ENCODE assay signal across 15 mouse cellular contexts in genomic region chr16:42574978-42575377, GRCm38 (mm10).
DNase-seq lines count a peak whose midpoint lies in the region; ATAC-seq and TF ChIP-seq lines count a peak whose summit lies in the region.
"Had no signal": no experiment of that assay in that cellular context is flagged by ENCODE, and none has a peak within 500 bp of the region (broad histone marks: within the 10 kb centered on the region; RNA-seq: fewer than 3 reads in every experiment).

No protein-coding gene starts in this region.

- 4% methylated on average over 1 of the region's 1 CpGs for WGBS in hindbrain, embryonic 11.5 days
- 2% methylated on average over 1 of the region's 1 CpGs for WGBS in midbrain, embryonic 12.5 days

- H3K4me3 ChIP-seq in E14TG2a.4 (replicated peaks; ENCODE audit: low read length) (peak overlapping the region; percentile 37; the same call in 1 of the 2 replicates), ES-Bruce4 (ENCODE audit: low read depth, low read length) (no peak overlapping the region)
- no peak overlapping the region for H3K4me3 ChIP-seq in hindbrain, embryonic 11.5 days (ENCODE audit: low read depth, low read length)
- H3K4me3 ChIP-seq in midbrain, embryonic 12.5 days, result no peak overlapping the region
- H3K4me3 ChIP-seq: limb, embryonic 12.5 days; liver, embryonic 13.5 days; lung, embryonic 15.5 days; myocyte had no signal

- H3K36me3 ChIP-seq in E14TG2a.4 (ENCODE audit: insufficient read depth, low read length) (no peaks in the 10 kb centered on the region; the same call in 1 of the 2 replicates), ES-Bruce4 (ENCODE audit: control insufficient read depth, insufficient read depth, low read length, poor library complexity, severe bottlenecking) (no peaks in the 10 kb centered on the region; the same call in 1 of the 2 replicates)
- no peaks in the 10 kb centered on the region for H3K36me3 ChIP-seq in hindbrain, embryonic 11.5 days (ENCODE audit: control insufficient read depth, insufficient read depth, low read length)
- no peaks in the 10 kb centered on the region for H3K36me3 ChIP-seq in midbrain, embryonic 12.5 days
- H3K36me3 ChIP-seq: limb, embryonic 12.5 days; liver, embryonic 13.5 days; lung, embryonic 15.5 days had no signal

- H3K4me1 ChIP-seq in E14TG2a.4 (replicated peaks; ENCODE audit: low read depth, low read length) (peaks cover 37% of the 10 kb centered on the region), ES-Bruce4 (ENCODE audit: control insufficient read depth, insufficient read depth, low read length) (no peaks in the 10 kb centered on the region)
- no peaks in the 10 kb centered on the region for H3K4me1 ChIP-seq in hindbrain, embryonic 11.5 days (replicated peaks; ENCODE audit: control insufficient read depth, insufficient read depth, low read length)
- peaks cover 20% of the 10 kb centered on the region for H3K4me1 ChIP-seq in midbrain, embryonic 12.5 days
- H3K4me1 ChIP-seq: limb, embryonic 12.5 days; liver, embryonic 13.5 days; lung, embryonic 15.5 days had no signal

- H3K9me3 ChIP-seq in E14TG2a.4 (ENCODE audit: low read length) (peaks cover 31% of the 10 kb centered on the region), ES-Bruce4 (replicated peaks; ENCODE audit: control insufficient read depth, insufficient read depth, low read length, poor library complexity, severe bottlenecking) (peaks cover 10% of the 10 kb centered on the region)
- H3K9me3 ChIP-seq in hindbrain, embryonic 11.5 days (ENCODE audit: control insufficient read depth, low read length), result no peaks in the 10 kb centered on the region
- no peaks in the 10 kb centered on the region for H3K9me3 ChIP-seq in midbrain, embryonic 12.5 days
- H3K9me3 ChIP-seq: limb, embryonic 12.5 days; liver, embryonic 13.5 days; lung, embryonic 15.5 days had no signal

- TF ChIP-seq CTCF in E14TG2a.4 (conservative IDR thresholded peaks at IDR 0.05; ENCODE audit: low read length) (no peak), ES-Bruce4 (IDR thresholded peaks at IDR 0.05; ENCODE audit: low read depth, low read length) (no peak)

- peak overlapping the region; percentile 90 for H3K27ac ChIP-seq in ES-Bruce4 (ENCODE audit: insufficient read depth, low read length)
- H3K27ac ChIP-seq in hindbrain, embryonic 11.5 days (ENCODE audit: low read depth, low read length), result peak overlapping the region; percentile 56
- peak overlapping the region; percentile 75 for H3K27ac ChIP-seq in midbrain, embryonic 12.5 days (replicated peaks)
- H3K27ac ChIP-seq: limb, embryonic 12.5 days; liver, embryonic 13.5 days; lung, embryonic 15.5 days had no signal

- no peak overlapping the region for H3K9ac ChIP-seq in ES-Bruce4 (ENCODE audit: low read depth, poor library complexity, severe bottlenecking)
- H3K9ac ChIP-seq in hindbrain, embryonic 11.5 days (ENCODE audit: low read depth, low read length), result no peak overlapping the region
- H3K9ac ChIP-seq in midbrain, embryonic 12.5 days (replicated peaks), result no peak overlapping the region
- H3K9ac ChIP-seq: limb, embryonic 12.5 days; liver, embryonic 13.5 days; lung, embryonic 15.5 days had no signal

- no peak for DNase-seq in hindbrain, embryonic 11.5 days (ENCODE audit: low spot score)
- no peak for DNase-seq in left cerebral cortex, postnatal 14 days (ENCODE audit: low spot score in 2 of 2)
- no peak for DNase-seq in lung, postnatal 36 days
- DNase-seq in kidney, postnatal 36 days, result no peak
- DNase-seq: cerebellum, adult 9-10 months; gastrocnemius, postnatal 14 days; liver, embryonic 13.5 days; right cerebral cortex, postnatal 25 days; thymus, postnatal 36 days had no signal

- no peak overlapping the region for H3K4me2 ChIP-seq in hindbrain, embryonic 11.5 days (replicated peaks; ENCODE audit: low read depth, low read length)
- H3K4me2 ChIP-seq in midbrain, embryonic 12.5 days (replicated peaks), result peak overlapping the region; percentile 32
- H3K4me2 ChIP-seq: limb, embryonic 12.5 days; liver, embryonic 13.5 days; lung, embryonic 15.5 days had no signal

- intact Hi-C loops in left cerebral cortex, postnatal 14 days (cut with DNase I), result no loop called here

- TF ChIP-seq EP300 in ES-Bruce4 (IDR thresholded peaks at IDR 0.05; ENCODE audit: insufficient read depth, low read depth, low read length), result no peak

- no peaks in the 10 kb centered on the region for H3K27me3 ChIP-seq in E14TG2a.4 (ENCODE audit: insufficient read depth, low read length)
- no peaks in the 10 kb centered on the region for H3K27me3 ChIP-seq in ES-Bruce4 (ENCODE audit: control insufficient read depth, insufficient read depth, low read length, poor library complexity, severe bottlenecking)
- no peaks in the 10 kb centered on the region for H3K27me3 ChIP-seq in hindbrain, embryonic 11.5 days (ENCODE audit: control insufficient read depth, insufficient read depth, low read length)
- no peaks in the 10 kb centered on the region for H3K27me3 ChIP-seq in midbrain, embryonic 12.5 days
- H3K27me3 ChIP-seq: limb, embryonic 12.5 days; liver, embryonic 13.5 days; lung, embryonic 15.5 days had no signal

- no peak for TF ChIP-seq POLR2A in ES-Bruce4 (IDR thresholded peaks at IDR 0.05; ENCODE audit: insufficient read depth, low read length)

- ATAC-seq in hindbrain, embryonic 11.5 days (ENCODE audit: low FRiP score), result peak; percentile 39
- ATAC-seq in midbrain, embryonic 12.5 days (ENCODE audit: low FRiP score, low read depth), result peak; percentile 9
